Mouse (Mus musculus): ENCODE data around the gene Unc45a. TPM values are rescaled to one million over a fixed set of nuclear protein-coding genes. Genes with fewer than 3 reads are reported as not detected.

Gene Unc45a
- polyA plus RNA-seq, 1 experiment from 2014 or later, result 34.7 TPM

GRCm38 (mm10) chr7:80294764-80295648, 45.8 kb downstream of the Unc45a start:
- Histone ChIP-seq H3K27me3 (ENCODE audit: control insufficient read depth, insufficient read depth, low read length) (no peaks in the 10 kb centered on the region), H3K4me2 (ENCODE audit: low read depth, severe bottlenecking) (peak overlapping the region; percentile 58), H3K36me3 (ENCODE audit: control insufficient read depth, insufficient read depth, low read length) (no peaks in the 10 kb centered on the region), H3K4me3 (ENCODE audit: low read depth, low read length) (peak overlapping the region; percentile 92), H3K4me1 (ENCODE audit: control insufficient read depth, insufficient read depth, low read length) (no peaks in the 10 kb centered on the region), H3K9ac (ENCODE audit: low read length) (peak overlapping the region; percentile 87), H3K9me3 (ENCODE audit: control insufficient read depth, low read length) (no peaks in the 10 kb centered on the region), H3K27ac (replicated peaks; ENCODE audit: low read depth, low read length) (peak overlapping the region; percentile 77)
- ATAC-seq (ENCODE audit: insufficient number of reproducible peaks, low FRiP score, low TSS enrichment, low read depth) (peak; percentile 45; the same call in 1 of the 2 replicates), DNase-seq (ENCODE audit: low spot score) (no peak)
- WGBS, result 10% methylated on average over 37 of the region's 37 CpGs

- peak within 1 kb of the TSS; percentile 92 for H3K4me3 ChIP-seq (ENCODE audit: low read depth, low read length)
- H3K27me3 ChIP-seq (ENCODE audit: control insufficient read depth, insufficient read depth, low read length), result no peaks in the 10 kb centered on the region
- peak; percentile 100 for DNase-seq (ENCODE audit: low spot score)
- no peaks in the 10 kb centered on the region for H3K36me3 ChIP-seq (ENCODE audit: control insufficient read depth, insufficient read depth, low read length)
- ATAC-seq (ENCODE audit: insufficient number of reproducible peaks, low FRiP score, low TSS enrichment, low read depth), result peak; percentile 99
- H3K27ac ChIP-seq (replicated peaks; ENCODE audit: low read depth, low read length), result peak within 1 kb of the TSS; percentile 77
- no peaks in the 10 kb centered on the region for H3K4me1 ChIP-seq (ENCODE audit: control insufficient read depth, insufficient read depth, low read length)
- peak within 1 kb of the TSS; percentile 58 for H3K4me2 ChIP-seq (ENCODE audit: low read depth, severe bottlenecking)
- H3K9ac ChIP-seq (ENCODE audit: low read length), result peak within 1 kb of the TSS; percentile 87
- H3K9me3 ChIP-seq (ENCODE audit: control insufficient read depth, low read length), result no peaks in the 10 kb centered on the region
- WGBS, result under 1% methylated on average over 52 of the region's 52 CpGs
Observed at GRCm38 (mm10) chr7:80294062-80294763, 46.6 kb downstream of the Unc45a start, which contains the start of gene Prc1. Gene Prc1 (plus strand): TSS chr7:80294450.

GRCm38 (mm10) chr7:80287736-80288135, 53.1 kb downstream of the Unc45a start:
- no peak overlapping the region for H3K4me2 ChIP-seq (ENCODE audit: low read depth, severe bottlenecking)
- H3K27ac ChIP-seq (replicated peaks; ENCODE audit: low read depth, low read length), result no peak overlapping the region
- WGBS, result 87% methylated on average over 10 of the region's 10 CpGs
- no peaks in the 10 kb centered on the region for H3K4me1 ChIP-seq (ENCODE audit: control insufficient read depth, insufficient read depth, low read length)
- no peak overlapping the region for H3K9ac ChIP-seq (ENCODE audit: low read length)
- peaks cover 14% of the 10 kb centered on the region; the same call in 1 of the 2 replicates for H3K36me3 ChIP-seq (ENCODE audit: control insufficient read depth, insufficient read depth, low read length)
- no peaks in the 10 kb centered on the region for H3K27me3 ChIP-seq (ENCODE audit: control insufficient read depth, insufficient read depth, low read length)
- DNase-seq (ENCODE audit: low spot score) (no peak), ATAC-seq (ENCODE audit: insufficient number of reproducible peaks, low FRiP score, low TSS enrichment, low read depth) (no peak)
- no peaks in the 10 kb centered on the region for H3K9me3 ChIP-seq (ENCODE audit: control insufficient read depth, low read length)
- no peak overlapping the region for H3K4me3 ChIP-seq (ENCODE audit: low read depth, low read length)

- Histone ChIP-seq H3K27me3 (ENCODE audit: control insufficient read depth, insufficient read depth, low read length) (no peaks in the 10 kb centered on the region), H3K27ac (replicated peaks; ENCODE audit: low read depth, low read length) (no peak overlapping the region), H3K4me2 (ENCODE audit: low read depth, severe bottlenecking) (no peak overlapping the region), H3K4me1 (ENCODE audit: control insufficient read depth, insufficient read depth, low read length) (no peaks in the 10 kb centered on the region), H3K36me3 (ENCODE audit: control insufficient read depth, insufficient read depth, low read length) (peaks cover 14% of the 10 kb centered on the region; the same call in 1 of the 2 replicates), H3K9me3 (ENCODE audit: control insufficient read depth, low read length) (no peaks in the 10 kb centered on the region), H3K4me3 (ENCODE audit: low read depth, low read length) (no peak overlapping the region), H3K9ac (ENCODE audit: low read length) (no peak overlapping the region)
- DNase-seq (ENCODE audit: low spot score) (no peak), ATAC-seq (ENCODE audit: insufficient number of reproducible peaks, low FRiP score, low TSS enrichment, low read depth) (no peak)
- WGBS, result 95% methylated on average over 6 of the region's 6 CpGs
Observed at GRCm38 (mm10) chr7:80285725-80286124, 55.1 kb downstream of the Unc45a start.

- no peak for ATAC-seq (ENCODE audit: insufficient number of reproducible peaks, low FRiP score, low TSS enrichment, low read depth)
- H3K36me3 ChIP-seq (ENCODE audit: control insufficient read depth, insufficient read depth, low read length), result peaks cover 14% of the 10 kb centered on the region; the same call in 1 of the 2 replicates
- no peaks in the 10 kb centered on the region for H3K4me1 ChIP-seq (ENCODE audit: control insufficient read depth, insufficient read depth, low read length)
Observed at GRCm38 (mm10) chr7:80284391-80284790, 56.4 kb downstream of the Unc45a start.

GRCm38 (mm10) chr7:80283226-80283918, 57.4 kb downstream of the Unc45a start:
- Histone ChIP-seq H3K36me3 (ENCODE audit: control insufficient read depth, insufficient read depth, low read length) (peaks cover 14% of the 10 kb centered on the region; the same call in 1 of the 2 replicates), H3K27me3 (ENCODE audit: control insufficient read depth, insufficient read depth, low read length) (no peaks in the 10 kb centered on the region), H3K27ac (replicated peaks; ENCODE audit: low read depth, low read length) (no peak overlapping the region), H3K9me3 (ENCODE audit: control insufficient read depth, low read length) (no peaks in the 10 kb centered on the region), H3K4me3 (ENCODE audit: low read depth, low read length) (no peak overlapping the region), H3K4me2 (ENCODE audit: low read depth, severe bottlenecking) (no peak overlapping the region), H3K4me1 (ENCODE audit: control insufficient read depth, insufficient read depth, low read length) (no peaks in the 10 kb centered on the region), H3K9ac (ENCODE audit: low read length) (no peak overlapping the region)
- ATAC-seq (ENCODE audit: insufficient number of reproducible peaks, low FRiP score, low TSS enrichment, low read depth) (no peak), DNase-seq (ENCODE audit: low spot score) (no peak)
- 93% methylated on average over 3 of the region's 3 CpGs for WGBS

More at GRCm38 (mm10) chr7:80284391-80284790, 56.4 kb downstream of the Unc45a start:
- WGBS, result 87% methylated on average over 5 of the region's 5 CpGs
- Histone ChIP-seq H3K9ac (ENCODE audit: low read length) (no peak overlapping the region), H3K4me2 (ENCODE audit: low read depth, severe bottlenecking) (no peak overlapping the region), H3K27ac (replicated peaks; ENCODE audit: low read depth, low read length) (no peak overlapping the region), H3K9me3 (ENCODE audit: control insufficient read depth, low read length) (no peaks in the 10 kb centered on the region), H3K4me3 (ENCODE audit: low read depth, low read length) (no peak overlapping the region), H3K27me3 (ENCODE audit: control insufficient read depth, insufficient read depth, low read length) (no peaks in the 10 kb centered on the region)
- DNase-seq (ENCODE audit: low spot score), result no peak

- H3K4me1 ChIP-seq (ENCODE audit: control insufficient read depth, insufficient read depth, low read length), result no peaks in the 10 kb centered on the region
- no peaks in the 10 kb centered on the region for H3K27me3 ChIP-seq (ENCODE audit: control insufficient read depth, insufficient read depth, low read length)
- no peaks in the 10 kb centered on the region for H3K9me3 ChIP-seq (ENCODE audit: control insufficient read depth, low read length)
- H3K4me2 ChIP-seq (ENCODE audit: low read depth, severe bottlenecking), result no peak overlapping the region
- ATAC-seq (ENCODE audit: insufficient number of reproducible peaks, low FRiP score, low TSS enrichment, low read depth) (no peak), DNase-seq (ENCODE audit: low spot score) (no peak)
- no peak overlapping the region for H3K9ac ChIP-seq (ENCODE audit: low read length)
- WGBS, result 88% methylated on average over 3 of the region's 3 CpGs
- H3K27ac ChIP-seq (replicated peaks; ENCODE audit: low read depth, low read length), result no peak overlapping the region
- H3K36me3 ChIP-seq (ENCODE audit: control insufficient read depth, insufficient read depth, low read length), result peaks cover 8% of the 10 kb centered on the region; the same call in 1 of the 2 replicates
- H3K4me3 ChIP-seq (ENCODE audit: low read depth, low read length), result no peak overlapping the region
Observed at GRCm38 (mm10) chr7:80281646-80282045, 59.2 kb downstream of the Unc45a start.

- H3K9me3 ChIP-seq (ENCODE audit: control insufficient read depth, low read length), result no peaks in the 10 kb centered on the region
- H3K4me3 ChIP-seq (ENCODE audit: low read depth, low read length), result no peak overlapping the region
- no peak overlapping the region for H3K27ac ChIP-seq (replicated peaks; ENCODE audit: low read depth, low read length)
- H3K27me3 ChIP-seq (ENCODE audit: control insufficient read depth, insufficient read depth, low read length), result no peaks in the 10 kb centered on the region
- 87% methylated on average over 2 of the region's 2 CpGs for WGBS
- H3K9ac ChIP-seq (ENCODE audit: low read length), result no peak overlapping the region
- H3K4me2 ChIP-seq (ENCODE audit: low read depth, severe bottlenecking), result no peak overlapping the region
- H3K36me3 ChIP-seq (ENCODE audit: control insufficient read depth, insufficient read depth, low read length), result peaks cover 8% of the 10 kb centered on the region; the same call in 1 of the 2 replicates
- H3K4me1 ChIP-seq (ENCODE audit: control insufficient read depth, insufficient read depth, low read length), result no peaks in the 10 kb centered on the region
- DNase-seq (ENCODE audit: low spot score), result no peak
- no peak for ATAC-seq (ENCODE audit: insufficient number of reproducible peaks, low FRiP score, low TSS enrichment, low read depth)
Observed at GRCm38 (mm10) chr7:80280998-80281397, 59.8 kb downstream of the Unc45a start.

Data from limb, embryonic 11.5 days (tissue).